Mouse (Mus musculus) liver, adult 2 months (tissue): Measurements from ENCODE around the gene Chn1.

Source experiments
- CTCF ChIP-seq: fragments of 200-500 bp; IDR thresholded peaks from 2 replicates; pipeline ENCODE4 v1.5.1; 2011; ENCODE audit warnings: low read depth, low read length, control low read depth
- POLR2A ChIP-seq: fragments of 200-500 bp; IDR thresholded peaks from 2 replicates; pipeline ENCODE4 v1.6.1; 2011; ENCODE audit warnings: low read length, control low read depth; ENCODE audit not compliant: insufficient read depth; ENCODE audit errors: extremely low read depth

GRCm38 (mm10) chr2:73606616-73607015 lies 168.5 kb downstream of the Chn1 start:
- TF ChIP-seq POLR2A = no peak
- TF ChIP-seq CTCF = no peak
